Mouse (Mus musculus) stomach, postnatal 0 days (tissue): ENCODE measurements around the gene Rap1gap. TPM values are rescaled to one million over a fixed set of nuclear protein-coding genes. Genes with fewer than 3 reads are reported as not detected.

Source experiments
- ATAC-seq: fragments of 200-750 bp; cut with Nextera tagmentation; 2 replicates; pipeline ENCODE4 v1.8.0; 2017; ENCODE audit not compliant: low FRiP score, low TSS enrichment
- DNase-seq: peaks from one replicate; pipeline ENCODE4 v3.0.0-alpha.2; 2016; ENCODE audit warnings: low spot score
- H3K27ac ChIP-seq: fragments of 300-500 bp; sonication (generic); replicated peaks from 2 replicates; pipeline ENCODE4 v1.5.1; 2014; ENCODE audit warnings: mild to moderate bottlenecking, control low read depth
- H3K27me3 ChIP-seq: fragments of 300-500 bp; sonication (generic); 2 replicates; pipeline ENCODE4 v1.6.1; 2014; ENCODE audit warnings: low read length; ENCODE audit not compliant: control insufficient read depth, insufficient read depth
- H3K36me3 ChIP-seq: fragments of 300-500 bp; sonication (generic); 2 replicates; pipeline ENCODE4 v1.6.1; 2014; ENCODE audit warnings: low read length, mixed read lengths; ENCODE audit not compliant: control insufficient read depth, insufficient read depth
- H3K4me1 ChIP-seq: fragments of 300-500 bp; sonication (generic); replicated peaks from 2 replicates; pipeline ENCODE4 v1.6.1; 2014; ENCODE audit warnings: antibody characterized with exemption; ENCODE audit not compliant: control insufficient read depth, insufficient read depth
- H3K4me2 ChIP-seq: fragments of 300-500 bp; sonication (generic); replicated peaks from 2 replicates; pipeline ENCODE4 v1.6.1; 2014; ENCODE audit warnings: low read depth, mild to moderate bottlenecking, control low read depth, moderate library complexity
- H3K4me3 ChIP-seq: fragments of 300-500 bp; sonication (generic); 2 replicates; pipeline ENCODE4 v1.5.1; 2014; ENCODE audit warnings: low read depth, low read length, control low read depth
- H3K9ac ChIP-seq: fragments of 300-500 bp; sonication (generic); 2 replicates; pipeline ENCODE4 v1.6.1; 2014; ENCODE audit warnings: mild to moderate bottlenecking, low read length, control low read depth, mixed read lengths
- H3K9me3 ChIP-seq: fragments of 300-500 bp; sonication (generic); 2 replicates; pipeline ENCODE4 v1.6.1; 2016; ENCODE audit warnings: low read length; ENCODE audit not compliant: control insufficient read depth
- CTCF ChIP-seq: IDR thresholded peaks from 2 replicates; pipeline ENCODE4 v1.5.1; 2016; ENCODE audit warnings: antibody characterized with exemption, low read depth, mild to moderate bottlenecking, moderate library complexity
- EP300 ChIP-seq: optimal IDR thresholded peaks from 2 replicates; pipeline ENCODE3; 2016; ENCODE audit warnings: antibody characterized with exemption
- WGBS: fragments of 180-500 bp; shearing (Covaris S2); extraction: QIAGEN DNeasy Blood & Tissue Kit; methylation state at CpG from one replicate; pipeline ENCODE4 v1.1.7; 2014; 5-methylcytosine and 5-hydroxymethylcytosine counted together
- polyA plus RNA-seq: library from polyadenylated mRNA; unstranded; fragments of >200 nt; fragmentation: Nextera tagmentation; extraction: Ambion mirVana; gene quantifications from 2 replicates; pipeline ENCODE4 v1.2.1, GENCODE M21; 2015

Rap1gap gene
- polyA plus RNA-seq, 1 experiment from 2014 or later, result 70.1 TPM

GRCm38 (mm10) chr4:137724212-137724611 lies 59.7 kb downstream of the Rap1gap start:
- no peak for TF ChIP-seq EP300
- no peak for TF ChIP-seq CTCF
- Histone ChIP-seq H3K9me3 (no peaks in the 10 kb centered on the region), H3K4me1 (no peaks in the 10 kb centered on the region), H3K4me2 (no peak overlapping the region), H3K27me3 (peaks cover 4% of the 10 kb centered on the region; the same call in 1 of the 2 replicates), H3K36me3 (no peaks in the 10 kb centered on the region), H3K27ac (no peak overlapping the region), H3K4me3 (no peak overlapping the region), H3K9ac (no peak overlapping the region)
- DNase-seq (peak; percentile 26), ATAC-seq (no peak)
- 57% methylated on average over 11 of the region's 11 CpGs for WGBS

GRCm38 (mm10) chr4:137724766-137725165 lies 60.2 kb downstream of the Rap1gap start:
- no peak for TF ChIP-seq EP300
- peak; percentile 96 for TF ChIP-seq CTCF
- H3K27ac ChIP-seq, result no peak overlapping the region
- no peaks in the 10 kb centered on the region for H3K9me3 ChIP-seq
- no peak overlapping the region for H3K9ac ChIP-seq
- no peak overlapping the region for H3K4me3 ChIP-seq
- H3K27me3 ChIP-seq, result peaks cover 5% of the 10 kb centered on the region; the same call in 1 of the 2 replicates
- WGBS, result 56% methylated on average over 8 of the region's 8 CpGs
- DNase-seq, result peak; percentile 69
- no peak overlapping the region for H3K4me2 ChIP-seq
- no peaks in the 10 kb centered on the region for H3K36me3 ChIP-seq
- no peaks in the 10 kb centered on the region for H3K4me1 ChIP-seq
- ATAC-seq, result peak; percentile 21

DNA sequence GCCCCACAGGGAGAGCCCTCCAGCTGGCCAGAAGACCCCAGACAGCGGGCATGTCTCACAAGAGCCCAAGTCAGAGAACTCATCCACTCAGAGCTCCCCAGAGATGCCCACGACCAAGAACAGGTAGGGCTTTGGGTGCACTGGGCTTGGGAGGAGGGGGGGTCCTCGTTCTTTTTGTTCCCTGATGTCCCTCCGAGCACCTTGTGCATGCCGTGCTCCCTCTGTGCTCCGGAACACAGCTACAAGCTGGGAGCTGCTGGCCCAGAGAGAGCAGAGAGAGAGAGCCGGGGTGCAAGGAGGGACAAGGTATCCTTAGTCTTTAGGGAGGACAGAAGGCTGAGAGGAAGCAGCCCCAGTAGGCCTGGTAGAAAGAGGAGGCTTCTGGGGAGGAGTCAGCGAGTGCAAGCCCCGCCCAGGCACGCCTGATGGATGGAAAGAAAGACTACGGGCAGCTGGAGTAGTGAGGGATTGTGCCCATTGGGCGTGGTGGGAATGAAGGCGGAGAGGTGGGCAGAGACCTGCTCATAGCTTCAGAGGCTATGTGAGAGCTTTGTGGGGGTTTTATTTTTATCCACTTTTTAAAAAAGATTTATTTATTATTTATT lies 61.1 kb downstream of the Rap1gap start:
- Histone ChIP-seq H3K9me3 (no peaks in the 10 kb centered on the region), H3K36me3 (no peaks in the 10 kb centered on the region), H3K4me3 (no peak overlapping the region), H3K4me2 (no peak overlapping the region), H3K27me3 (peaks cover 5% of the 10 kb centered on the region; the same call in 1 of the 2 replicates), H3K4me1 (no peaks in the 10 kb centered on the region), H3K9ac (no peak overlapping the region), H3K27ac (no peak overlapping the region)
- 71% methylated on average over 13 of the region's 13 CpGs for WGBS
- TF ChIP-seq CTCF (no peak), EP300 (no peak)
- DNase-seq (peak; percentile 29), ATAC-seq (no peak)

DNA sequence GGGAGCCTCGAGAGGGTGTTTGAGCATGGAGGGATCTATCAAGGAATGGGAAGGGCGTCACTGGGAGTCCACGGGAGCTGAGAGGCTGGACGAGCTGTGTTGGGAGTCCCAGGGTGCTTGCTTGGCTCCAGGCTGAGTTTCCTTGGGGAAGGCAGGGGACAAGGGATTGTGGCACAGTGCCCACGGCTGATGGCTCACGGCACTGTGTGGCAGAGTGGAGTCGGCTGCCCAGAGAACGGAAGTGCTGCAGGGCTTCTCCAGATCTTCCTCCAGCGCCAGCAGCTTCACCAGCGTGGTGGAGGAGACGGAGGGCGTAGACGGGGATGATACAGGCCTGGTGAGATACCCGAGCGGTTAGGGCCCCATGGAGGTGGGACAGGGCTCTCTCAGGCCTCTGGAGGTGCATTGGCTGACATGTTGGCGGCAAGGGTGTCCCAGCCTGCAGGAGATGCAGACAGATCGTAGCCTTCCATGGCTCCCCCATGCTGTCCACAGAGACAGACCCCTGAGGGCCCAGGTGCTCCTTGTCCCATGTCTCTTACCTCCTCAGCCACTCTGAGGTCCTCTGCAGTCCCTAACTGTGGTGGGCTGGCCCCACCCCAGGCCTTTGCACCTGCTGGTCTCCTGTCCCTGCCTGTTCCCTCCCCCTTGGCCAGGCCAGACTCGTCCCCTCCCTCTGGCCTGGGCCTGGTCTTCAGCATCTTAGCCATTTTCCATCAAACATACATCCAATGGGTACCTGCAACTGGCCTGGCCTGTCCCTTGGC lies 62.4 kb downstream of the Rap1gap start:
- no peaks in the 10 kb centered on the region for H3K4me1 ChIP-seq
- no peaks in the 10 kb centered on the region for H3K36me3 ChIP-seq
- H3K4me3 ChIP-seq, result no peak overlapping the region
- 84% methylated on average over 18 of the region's 18 CpGs for WGBS
- no peak overlapping the region for H3K4me2 ChIP-seq
- H3K27me3 ChIP-seq, result peaks cover 5% of the 10 kb centered on the region; the same call in 1 of the 2 replicates
- no peaks in the 10 kb centered on the region for H3K9me3 ChIP-seq
- no peak overlapping the region for H3K9ac ChIP-seq
- no peak overlapping the region for H3K27ac ChIP-seq
- TF ChIP-seq CTCF (no peak), EP300 (no peak)
- DNase-seq (no peak), ATAC-seq (no peak)

GRCm38 (mm10) chr4:137727506-137728187 lies 63.1 kb downstream of the Rap1gap start:
- no peak for TF ChIP-seq CTCF
- TF ChIP-seq EP300, result no peak
- no peak overlapping the region for H3K4me2 ChIP-seq
- 17% methylated on average over 17 of the region's 18 CpGs for WGBS
- H3K36me3 ChIP-seq, result no peaks in the 10 kb centered on the region
- H3K27me3 ChIP-seq, result peaks cover 5% of the 10 kb centered on the region; the same call in 1 of the 2 replicates
- H3K4me3 ChIP-seq, result no peak overlapping the region
- H3K9ac ChIP-seq, result no peak overlapping the region
- ATAC-seq, result peak; percentile 15; the same call in 1 of the 2 replicates
- no peaks in the 10 kb centered on the region for H3K4me1 ChIP-seq
- peak; percentile 85 for DNase-seq
- H3K9me3 ChIP-seq, result no peaks in the 10 kb centered on the region
- no peak overlapping the region for H3K27ac ChIP-seq
